Mouse (Mus musculus): ENCODE results near the gene Utp4.

Gene Utp4

DNA sequence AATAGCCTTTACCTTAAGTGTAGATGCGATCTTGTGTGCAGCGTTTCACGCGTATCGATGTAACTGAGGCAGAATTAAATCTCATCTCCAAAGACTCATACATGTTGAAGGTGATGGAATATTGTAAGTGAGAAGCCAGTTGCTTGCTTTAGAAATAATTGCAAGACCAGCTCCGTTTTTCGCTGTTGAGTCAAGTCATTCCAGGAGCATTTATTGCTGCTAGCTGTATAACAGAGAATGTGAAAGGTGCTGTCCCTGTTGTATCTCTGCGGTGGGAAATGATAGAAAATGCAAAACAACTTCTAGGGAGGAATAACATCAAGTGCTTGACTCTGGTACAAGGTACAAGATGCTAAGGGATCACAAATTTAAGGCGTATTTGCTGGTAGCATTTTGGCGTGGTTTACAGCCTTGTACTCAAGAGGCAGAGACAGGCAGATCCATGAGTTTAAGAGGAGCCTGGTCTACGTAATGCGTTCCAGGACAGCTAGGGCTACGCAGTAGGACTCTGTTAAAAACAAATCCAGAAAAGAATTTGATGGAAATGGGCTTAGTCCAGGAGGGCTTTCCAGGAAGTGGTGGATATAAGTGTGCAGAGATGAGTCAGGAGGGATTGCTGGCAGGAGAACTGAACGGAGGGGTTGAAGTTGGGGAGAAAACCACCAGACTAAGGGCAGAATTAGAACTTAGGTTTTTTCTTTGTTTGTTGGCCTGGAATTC, 43.8 kb downstream of the Utp4 start:
- peak; percentile 72 for DNase-seq (ENCODE audit: low read depth, low spot score)

DNA sequence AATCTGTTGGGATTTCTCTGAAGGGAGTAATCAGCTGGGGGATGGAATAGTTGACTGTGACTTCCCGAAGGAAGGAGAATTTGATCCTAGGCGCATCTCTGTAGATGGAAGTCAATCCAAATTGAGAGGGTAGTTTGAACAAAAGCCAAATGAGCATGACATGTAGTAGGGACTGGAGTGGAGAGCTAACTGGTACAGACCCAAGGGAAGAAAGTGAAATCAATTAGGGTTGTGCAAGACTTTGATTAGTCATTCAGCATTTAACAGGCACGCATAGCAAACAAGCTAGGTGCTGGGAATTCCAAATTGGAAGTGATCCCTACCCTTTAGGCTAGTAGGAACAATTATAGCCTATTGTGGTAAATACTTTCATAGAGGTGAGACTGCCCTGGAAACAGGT, 48.4 kb downstream of the Utp4 start:
- no peak for DNase-seq (ENCODE audit: low read depth, low spot score)

DNA sequence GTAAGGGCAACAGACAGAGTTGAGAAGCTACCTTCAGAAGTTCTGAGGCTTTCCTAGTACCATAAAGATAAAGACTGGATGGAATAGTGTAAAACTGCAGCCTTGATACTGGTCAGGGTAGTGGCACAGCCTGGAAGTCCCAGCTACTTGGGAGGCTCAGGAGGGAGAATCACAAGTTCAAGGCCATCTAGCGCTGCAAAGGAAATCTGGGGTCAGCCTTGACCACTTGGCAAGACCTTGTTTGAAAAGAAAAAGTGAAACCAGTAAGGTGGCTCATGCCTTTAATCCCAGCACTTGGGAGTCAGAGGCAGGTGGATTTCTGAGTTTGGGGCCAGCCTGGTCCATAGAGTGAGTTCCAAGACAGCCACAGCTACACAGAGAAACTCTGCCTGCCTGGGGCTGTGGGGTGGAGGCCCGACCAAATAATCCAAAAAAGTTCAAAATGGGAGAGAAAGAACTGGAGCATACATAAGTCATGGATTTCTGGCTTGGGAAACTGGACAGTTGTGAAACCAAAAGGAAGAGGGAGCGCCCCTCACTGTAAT, 50.5 kb downstream of the Utp4 start:
- DNase-seq (ENCODE audit: low read depth, low spot score), result no peak

- peak; percentile 48 for DNase-seq (ENCODE audit: low read depth, low spot score)
Measured at GRCm38 (mm10) chr8:106944756-106945155, 51.3 kb downstream of the Utp4 start.

- no peak for DNase-seq (ENCODE audit: low read depth, low spot score)
Measured at GRCm38 (mm10) chr8:106948678-106949243, 55.3 kb downstream of the Utp4 start.

- no peak for DNase-seq (ENCODE audit: low read depth, low spot score)
Measured at GRCm38 (mm10) chr8:106951707-106952106, 58.3 kb downstream of the Utp4 start.

- DNase-seq (ENCODE audit: low read depth, low spot score), result peak; percentile 64
Measured at GRCm38 (mm10) chr8:106953571-106953970, 60.1 kb downstream of the Utp4 start.

- peak; percentile 86 for DNase-seq (ENCODE audit: low read depth, low spot score)
Measured at GRCm38 (mm10) chr8:106957086-106957485, 63.6 kb downstream of the Utp4 start.

- no peak for DNase-seq (ENCODE audit: low read depth, low spot score)
Measured at GRCm38 (mm10) chr8:106958212-106958611, 64.8 kb downstream of the Utp4 start.

DNA sequence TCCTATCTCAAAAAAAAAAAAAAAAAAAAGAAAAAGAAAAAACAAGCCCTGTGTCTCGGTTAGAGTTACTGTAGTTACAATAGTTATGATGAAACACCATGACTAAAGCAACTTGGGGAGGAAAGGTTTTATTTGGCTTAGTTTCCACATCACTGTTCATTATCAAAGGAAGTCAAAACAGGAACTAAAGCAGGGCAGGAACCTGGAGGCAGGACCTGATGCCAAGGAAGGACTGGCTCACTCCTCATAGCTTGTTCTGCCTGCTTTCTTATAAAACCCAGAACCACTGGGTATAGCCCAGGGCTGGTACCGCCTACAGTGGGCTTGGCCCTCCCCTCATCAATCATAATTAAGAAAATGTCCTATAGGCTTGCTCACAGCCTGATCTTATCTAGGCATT, 66.2 kb downstream of the Utp4 start:
- DNase-seq (ENCODE audit: low read depth, low spot score), result no peak

- DNase-seq (ENCODE audit: low read depth, low spot score), result no peak
Measured at GRCm38 (mm10) chr8:106962322-106962721, 68.9 kb downstream of the Utp4 start.

DNA sequence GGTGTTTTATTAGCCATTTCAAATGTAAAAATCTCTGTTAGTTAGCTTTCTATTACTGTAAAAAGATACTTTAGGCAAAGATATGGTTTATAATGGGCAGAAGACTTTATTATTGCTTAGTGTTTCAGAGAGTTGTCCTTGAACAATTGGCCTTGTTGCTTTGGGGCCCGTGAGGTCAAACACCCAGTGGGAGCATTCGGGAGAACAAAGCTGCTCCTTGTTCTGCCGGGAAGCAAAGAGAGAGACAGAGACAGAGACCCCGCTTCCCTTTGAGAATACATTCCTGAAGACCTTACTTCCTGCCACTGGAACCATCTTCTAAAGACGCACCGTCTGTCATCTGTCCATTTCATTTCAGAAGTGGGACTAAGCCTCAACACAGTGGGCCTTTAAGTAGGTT, 69.9 kb downstream of the Utp4 start:
- DNase-seq (ENCODE audit: low read depth, low spot score), result no peak

GRCm38 (mm10) chr8:106964573-106964972, 71.1 kb downstream of the Utp4 start:
- DNase-seq (ENCODE audit: low read depth, low spot score), result no peak

DNA sequence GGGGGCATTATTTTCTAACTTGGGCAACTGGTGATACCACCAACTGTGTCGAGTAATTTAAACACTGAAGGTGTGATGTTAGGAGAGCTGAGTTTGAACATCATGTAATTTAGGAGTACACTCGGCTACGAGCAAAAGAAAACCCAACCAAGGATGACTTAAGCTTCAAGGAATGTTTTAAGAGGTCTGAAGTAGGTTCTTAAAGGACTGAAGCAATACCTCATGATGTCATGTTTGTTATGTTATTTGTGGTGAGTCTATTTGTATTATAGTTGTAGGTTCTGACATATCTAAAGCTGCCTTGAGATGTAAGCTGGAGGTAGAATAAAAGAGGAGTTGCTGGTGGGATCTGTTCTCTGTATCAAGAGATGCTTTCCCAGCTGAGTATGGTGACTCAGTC, 76.5 kb downstream of the Utp4 start:
- DNase-seq (ENCODE audit: low read depth, low spot score), result peak; percentile 67

DNA sequence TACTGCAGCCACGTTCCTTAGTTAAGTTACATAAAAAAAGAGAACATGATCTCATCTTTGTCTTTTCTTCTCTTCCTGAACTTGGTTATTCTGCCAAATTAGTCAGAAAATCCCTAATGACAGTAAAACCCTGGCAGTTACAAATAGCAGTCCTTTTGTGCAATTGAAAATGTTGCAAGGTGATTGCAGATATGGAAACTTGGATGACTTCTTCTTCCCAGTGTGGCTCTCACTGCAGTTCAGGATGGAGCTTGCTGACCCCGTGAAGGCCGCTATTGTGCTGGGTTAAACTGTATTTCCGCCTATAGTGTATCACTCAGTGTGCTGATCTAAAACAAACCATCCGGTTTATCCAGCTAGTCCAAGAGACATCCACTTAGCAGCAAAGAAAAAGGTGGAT, 78.5 kb downstream of the Utp4 start:
- DNase-seq (ENCODE audit: low read depth, low spot score), result peak; percentile 61
